Mouse (Mus musculus) stomach, postnatal 0 days (tissue): ENCODE measurements around the gene Mcoln2. TPM values are rescaled to one million over a fixed set of nuclear protein-coding genes. Genes with fewer than 3 reads are reported as not detected.

ENCODE experiments used
- ATAC-seq: fragments of 200-750 bp; cut with Nextera tagmentation; 2 replicates; pipeline ENCODE4 v1.8.0; 2017; ENCODE audit not compliant: low FRiP score, low TSS enrichment
- DNase-seq: peaks from one replicate; pipeline ENCODE4 v3.0.0-alpha.2; 2016; ENCODE audit warnings: low spot score
- H3K27ac ChIP-seq: fragments of 300-500 bp; sonication (generic); replicated peaks from 2 replicates; pipeline ENCODE4 v1.5.1; 2014; ENCODE audit warnings: mild to moderate bottlenecking, control low read depth
- H3K27me3 ChIP-seq: fragments of 300-500 bp; sonication (generic); 2 replicates; pipeline ENCODE4 v1.6.1; 2014; ENCODE audit warnings: low read length; ENCODE audit not compliant: control insufficient read depth, insufficient read depth
- H3K36me3 ChIP-seq: fragments of 300-500 bp; sonication (generic); 2 replicates; pipeline ENCODE4 v1.6.1; 2014; ENCODE audit warnings: low read length, mixed read lengths; ENCODE audit not compliant: control insufficient read depth, insufficient read depth
- H3K4me1 ChIP-seq: fragments of 300-500 bp; sonication (generic); replicated peaks from 2 replicates; pipeline ENCODE4 v1.6.1; 2014; ENCODE audit warnings: antibody characterized with exemption; ENCODE audit not compliant: control insufficient read depth, insufficient read depth
- H3K4me2 ChIP-seq: fragments of 300-500 bp; sonication (generic); replicated peaks from 2 replicates; pipeline ENCODE4 v1.6.1; 2014; ENCODE audit warnings: low read depth, mild to moderate bottlenecking, control low read depth, moderate library complexity
- H3K4me3 ChIP-seq: fragments of 300-500 bp; sonication (generic); 2 replicates; pipeline ENCODE4 v1.5.1; 2014; ENCODE audit warnings: low read depth, low read length, control low read depth
- H3K9ac ChIP-seq: fragments of 300-500 bp; sonication (generic); 2 replicates; pipeline ENCODE4 v1.6.1; 2014; ENCODE audit warnings: mild to moderate bottlenecking, low read length, control low read depth, mixed read lengths
- H3K9me3 ChIP-seq: fragments of 300-500 bp; sonication (generic); 2 replicates; pipeline ENCODE4 v1.6.1; 2016; ENCODE audit warnings: low read length; ENCODE audit not compliant: control insufficient read depth
- CTCF ChIP-seq: IDR thresholded peaks from 2 replicates; pipeline ENCODE4 v1.5.1; 2016; ENCODE audit warnings: antibody characterized with exemption, low read depth, mild to moderate bottlenecking, moderate library complexity
- EP300 ChIP-seq: optimal IDR thresholded peaks from 2 replicates; pipeline ENCODE3; 2016; ENCODE audit warnings: antibody characterized with exemption
- WGBS: fragments of 180-500 bp; shearing (Covaris S2); extraction: QIAGEN DNeasy Blood & Tissue Kit; methylation state at CpG from one replicate; pipeline ENCODE4 v1.1.7; 2014; 5-methylcytosine and 5-hydroxymethylcytosine counted together
- polyA plus RNA-seq: library from polyadenylated mRNA; unstranded; fragments of >200 nt; fragmentation: Nextera tagmentation; extraction: Ambion mirVana; gene quantifications from 2 replicates; pipeline ENCODE4 v1.2.1, GENCODE M21; 2015

The Mcoln2 gene
- polyA plus RNA-seq, 1 experiment from 2014 or later: 1.9 TPM

- 38% methylated on average over 3 of the region's 3 CpGs for WGBS
- DNase-seq (peak; percentile 66), ATAC-seq (no peak)
- Histone ChIP-seq H3K4me3 (no peak overlapping the region), H3K27ac (no peak overlapping the region), H3K9me3 (no peaks in the 10 kb centered on the region), H3K36me3 (no peaks in the 10 kb centered on the region), H3K4me1 (no peaks in the 10 kb centered on the region), H3K9ac (no peak overlapping the region), H3K27me3 (no peaks in the 10 kb centered on the region), H3K4me2 (no peak overlapping the region)
- no peak for TF ChIP-seq EP300
- peak; percentile 77 for TF ChIP-seq CTCF
Observed at GRCm38 (mm10) chr3:146180986-146181385, 31.4 kb downstream of the Mcoln2 start.

- DNase-seq: peak; percentile 65
- TF ChIP-seq EP300 (no peak), CTCF (peak; percentile 98)
- no peaks in the 10 kb centered on the region for H3K4me1 ChIP-seq
- H3K27me3 ChIP-seq: no peaks in the 10 kb centered on the region
- H3K4me2 ChIP-seq: no peak overlapping the region
- no peak overlapping the region for H3K9ac ChIP-seq
- H3K27ac ChIP-seq: no peak overlapping the region
- peak; percentile 51 for ATAC-seq
- no peaks in the 10 kb centered on the region for H3K36me3 ChIP-seq
- no peaks in the 10 kb centered on the region for H3K9me3 ChIP-seq
- H3K4me3 ChIP-seq: no peak overlapping the region
- WGBS: 19% methylated on average over 13 of the region's 13 CpGs
Observed at GRCm38 (mm10) chr3:146184992-146185657, 35.5 kb downstream of the Mcoln2 start.

GRCm38 (mm10) chr3:146186033-146186432 is 36.4 kb downstream of the Mcoln2 start:
- no peaks in the 10 kb centered on the region for H3K27me3 ChIP-seq
- no peaks in the 10 kb centered on the region for H3K9me3 ChIP-seq
- no peak overlapping the region for H3K27ac ChIP-seq
- ATAC-seq: no peak
- 72% methylated on average over 10 of the region's 10 CpGs for WGBS
- H3K9ac ChIP-seq: no peak overlapping the region
- TF ChIP-seq CTCF (no peak), EP300 (no peak)
- H3K4me1 ChIP-seq: no peaks in the 10 kb centered on the region
- H3K4me3 ChIP-seq: no peak overlapping the region
- no peak for DNase-seq
- H3K4me2 ChIP-seq: no peak overlapping the region
- H3K36me3 ChIP-seq: no peaks in the 10 kb centered on the region

GRCm38 (mm10) chr3:146189933-146190332 is 40.3 kb downstream of the Mcoln2 start:
- ATAC-seq: no peak
- Histone ChIP-seq H3K27me3 (no peaks in the 10 kb centered on the region), H3K4me3 (no peak overlapping the region), H3K4me1 (no peaks in the 10 kb centered on the region), H3K4me2 (no peak overlapping the region), H3K9ac (no peak overlapping the region), H3K36me3 (no peaks in the 10 kb centered on the region), H3K9me3 (no peaks in the 10 kb centered on the region), H3K27ac (no peak overlapping the region)
- DNase-seq: no peak
- WGBS: 72% methylated on average over 10 of the region's 10 CpGs
- peak; percentile 34; the same call in 1 of the 2 replicates for TF ChIP-seq CTCF
- no peak for TF ChIP-seq EP300

- ATAC-seq (no peak), DNase-seq (no peak)
- Histone ChIP-seq H3K4me2 (no peak overlapping the region), H3K27ac (no peak overlapping the region), H3K36me3 (no peaks in the 10 kb centered on the region), H3K9me3 (no peaks in the 10 kb centered on the region), H3K4me3 (no peak overlapping the region), H3K4me1 (no peaks in the 10 kb centered on the region), H3K27me3 (no peaks in the 10 kb centered on the region), H3K9ac (no peak overlapping the region)
- 88% methylated on average over 1 of the region's 1 CpGs for WGBS
- TF ChIP-seq EP300 (no peak), CTCF (no peak)
Observed at GRCm38 (mm10) chr3:146192507-146192906, 42.9 kb downstream of the Mcoln2 start.

GRCm38 (mm10) chr3:146195153-146195552 is 45.5 kb downstream of the Mcoln2 start:
- TF ChIP-seq CTCF: no peak
- no peak for TF ChIP-seq EP300
- ATAC-seq (no peak), DNase-seq (no peak)
- WGBS: 82% methylated on average over 5 of the region's 5 CpGs
- Histone ChIP-seq H3K4me2 (no peak overlapping the region), H3K9me3 (no peaks in the 10 kb centered on the region), H3K4me1 (no peaks in the 10 kb centered on the region), H3K36me3 (no peaks in the 10 kb centered on the region), H3K27me3 (no peaks in the 10 kb centered on the region), H3K9ac (no peak overlapping the region), H3K27ac (no peak overlapping the region), H3K4me3 (no peak overlapping the region)
